Mouse (Mus musculus) heart, embryonic 11.5 days (tissue): ENCODE measurements at regions not wholly inside any gene's neighbourhood (a gene's known extent, or its start where the extent isn't known, plus 50 kb on each side); places are given as distances from the start of the nearest gene placed in this dataset.

ENCODE experiments used
- ATAC-seq: fragments of 200-750 bp; cut with Nextera tagmentation; replicated peaks from 2 replicates; pipeline ENCODE4 v1.8.0; 2017; ENCODE audit warnings: moderate library complexity; ENCODE audit not compliant: insufficient number of reproducible peaks, low FRiP score, low TSS enrichment
- H3K27ac ChIP-seq: fragments of 300-500 bp; sonication (generic); 2 replicates; pipeline ENCODE4 v1.5.1; 2014; ENCODE audit warnings: mild to moderate bottlenecking, low read depth, low read length
- H3K27me3 ChIP-seq: fragments of 300-500 bp; sonication (generic); 2 replicates; pipeline ENCODE4 v1.6.1; 2014; ENCODE audit warnings: mild to moderate bottlenecking, low read length, mixed read lengths; ENCODE audit not compliant: control insufficient read depth, insufficient read depth
- H3K36me3 ChIP-seq: fragments of 300-500 bp; sonication (generic); 2 replicates; pipeline ENCODE4 v1.6.1; 2014; ENCODE audit warnings: mild to moderate bottlenecking, low read length, moderate library complexity, mixed read lengths; ENCODE audit not compliant: control insufficient read depth, insufficient read depth
- H3K4me1 ChIP-seq: fragments of 300-500 bp; sonication (generic); 2 replicates; pipeline ENCODE4 v1.6.1; 2014; ENCODE audit warnings: low read length; ENCODE audit not compliant: control insufficient read depth, insufficient read depth
- H3K4me2 ChIP-seq: fragments of 300-500 bp; sonication (generic); 2 replicates; pipeline ENCODE4 v1.6.1; 2014; ENCODE audit warnings: mild to moderate bottlenecking, moderate library complexity
- H3K4me3 ChIP-seq: fragments of 300-500 bp; sonication (generic); 2 replicates; pipeline ENCODE4 v1.5.1; 2014; ENCODE audit warnings: low read depth, low read length
- H3K9ac ChIP-seq: fragments of 300-500 bp; sonication (generic); 2 replicates; pipeline ENCODE4 v1.6.1; 2014; ENCODE audit warnings: mild to moderate bottlenecking, low read depth, low read length, moderate library complexity
- H3K9me3 ChIP-seq: fragments of 300-500 bp; sonication (generic); replicated peaks from 2 replicates; pipeline ENCODE4 v1.6.1; 2016; ENCODE audit warnings: low read length; ENCODE audit not compliant: control insufficient read depth
- WGBS: fragments of 180-500 bp; shearing (Covaris S2); extraction: QIAGEN DNeasy Blood & Tissue Kit; methylation state at CpG from one replicate; pipeline ENCODE4 v1.1.7; 2014; ENCODE audit not compliant: insufficient replicate concordance; 5-methylcytosine and 5-hydroxymethylcytosine counted together

- ATAC-seq, result 0 out of 2 replicates have a peak, but pooled peaks have one; percentile 37
- Histone ChIP-seq H3K4me3 (no peak overlapping the region), H3K36me3 (no peaks in the 10 kb centered on the region), H3K27me3 (no peaks in the 10 kb centered on the region; the same call in 1 of the 2 replicates), H3K4me1 (peaks cover 11% of the 10 kb centered on the region), H3K9ac (no peak overlapping the region), H3K4me2 (no peak overlapping the region), H3K9me3 (no peaks in the 10 kb centered on the region), H3K27ac (no peak overlapping the region)
- WGBS, result 20% methylated on average over 9 of the region's 9 CpGs
Observed at GRCm38 (mm10) chr10:60955467-60955866, 124.1 kb upstream of the Unc5b start.

DNA sequence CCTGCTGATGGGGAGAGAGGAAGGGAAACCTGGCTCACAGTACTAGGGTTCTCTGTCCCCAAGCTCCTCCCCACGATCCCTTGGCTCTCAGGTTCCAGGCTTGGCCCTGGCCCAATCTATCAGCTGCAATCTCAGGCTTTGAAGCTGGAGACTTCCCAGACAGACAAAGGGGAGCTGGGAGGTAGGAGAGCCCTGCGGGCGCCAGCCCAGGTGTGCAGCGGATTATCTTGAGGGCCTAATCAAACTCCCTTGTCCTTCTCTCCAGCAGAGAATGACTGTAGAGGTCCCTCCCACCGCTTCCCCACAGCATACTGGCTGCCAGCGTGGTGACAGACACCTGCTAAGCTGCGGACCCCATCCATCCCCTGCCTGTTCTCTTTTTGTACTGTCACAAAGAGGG is 121.1 kb upstream of the Unc5b start:
- no peak overlapping the region for H3K9ac ChIP-seq
- ATAC-seq, result no peak
- peaks cover 13% of the 10 kb centered on the region for H3K4me1 ChIP-seq
- H3K4me2 ChIP-seq, result no peak overlapping the region
- no peaks in the 10 kb centered on the region for H3K9me3 ChIP-seq
- WGBS, result 11% methylated on average over 7 of the region's 7 CpGs
- H3K27me3 ChIP-seq, result no peaks in the 10 kb centered on the region; the same call in 1 of the 2 replicates
- no peak overlapping the region for H3K27ac ChIP-seq
- no peaks in the 10 kb centered on the region for H3K36me3 ChIP-seq
- no peak overlapping the region for H3K4me3 ChIP-seq

- H3K4me2 ChIP-seq, result no peak overlapping the region
- H3K9me3 ChIP-seq, result no peaks in the 10 kb centered on the region
- WGBS, result 44% methylated on average over 7 of the region's 7 CpGs
- H3K4me3 ChIP-seq, result no peak overlapping the region
- H3K9ac ChIP-seq, result no peak overlapping the region
- ATAC-seq, result no peak
- H3K27me3 ChIP-seq, result no peaks in the 10 kb centered on the region; the same call in 1 of the 2 replicates
- no peaks in the 10 kb centered on the region for H3K36me3 ChIP-seq
- H3K27ac ChIP-seq, result no peak overlapping the region
- H3K4me1 ChIP-seq, result peaks cover 4% of the 10 kb centered on the region; the same call in 1 of the 2 replicates
Observed at GRCm38 (mm10) chr10:60948983-60949677, 117.7 kb upstream of the Unc5b start.

- Histone ChIP-seq H3K4me1 (no peaks in the 10 kb centered on the region), H3K9me3 (no peaks in the 10 kb centered on the region), H3K4me2 (no peak overlapping the region), H3K27me3 (no peaks in the 10 kb centered on the region), H3K27ac (no peak overlapping the region), H3K4me3 (no peak overlapping the region), H3K36me3 (no peaks in the 10 kb centered on the region), H3K9ac (no peak overlapping the region)
- 62% methylated on average over 6 of the region's 6 CpGs for WGBS
- ATAC-seq, result no peak
Observed at GRCm38 (mm10) chr10:60943074-60943473, 111.7 kb upstream of the Unc5b start.

GRCm38 (mm10) chr10:60938749-60939148 is 107.4 kb upstream of the Unc5b start:
- peaks cover 29% of the 10 kb centered on the region for H3K4me1 ChIP-seq
- H3K27ac ChIP-seq, result no peak overlapping the region
- no peaks in the 10 kb centered on the region for H3K27me3 ChIP-seq
- H3K4me3 ChIP-seq, result no peak overlapping the region
- no peaks in the 10 kb centered on the region for H3K9me3 ChIP-seq
- no peak overlapping the region for H3K9ac ChIP-seq
- H3K36me3 ChIP-seq, result no peaks in the 10 kb centered on the region
- 83% methylated on average over 10 of the region's 10 CpGs for WGBS
- H3K4me2 ChIP-seq, result no peak overlapping the region
- no peak for ATAC-seq

- Histone ChIP-seq H3K27me3 (no peaks in the 10 kb centered on the region), H3K4me3 (no peak overlapping the region), H3K9ac (no peak overlapping the region), H3K4me2 (no peak overlapping the region), H3K9me3 (no peaks in the 10 kb centered on the region), H3K27ac (no peak overlapping the region), H3K4me1 (peaks cover 40% of the 10 kb centered on the region), H3K36me3 (no peaks in the 10 kb centered on the region)
- 45% methylated on average over 7 of the region's 7 CpGs for WGBS
- no peak for ATAC-seq
Observed at GRCm38 (mm10) chr10:60937517-60937866, 106.1 kb upstream of the Unc5b start.

- Histone ChIP-seq H3K4me1 (peaks cover 46% of the 10 kb centered on the region), H3K9me3 (no peaks in the 10 kb centered on the region), H3K36me3 (no peaks in the 10 kb centered on the region), H3K9ac (no peak overlapping the region; the same call in 1 of the 2 replicates), H3K4me2 (no peak overlapping the region), H3K27ac (no peak overlapping the region), H3K4me3 (no peak overlapping the region), H3K27me3 (no peaks in the 10 kb centered on the region)
- 17% methylated on average over 13 of the region's 13 CpGs for WGBS
- ATAC-seq, result no peak
Observed at GRCm38 (mm10) chr10:60936659-60937516, 105.5 kb upstream of the Unc5b start.

- Histone ChIP-seq H3K4me2 (no peak overlapping the region), H3K9ac (no peak overlapping the region), H3K27me3 (no peaks in the 10 kb centered on the region), H3K36me3 (no peaks in the 10 kb centered on the region), H3K4me3 (no peak overlapping the region), H3K27ac (peak overlapping the region; percentile 72), H3K4me1 (peaks cover 49% of the 10 kb centered on the region), H3K9me3 (no peaks in the 10 kb centered on the region)
- WGBS, result 51% methylated on average over 13 of the region's 13 CpGs
- ATAC-seq, result peak; percentile 35; the same call in 1 of the 2 replicates
Observed at GRCm38 (mm10) chr10:60934297-60935286, 103.2 kb upstream of the Unc5b start.
